Mouse (Mus musculus) CD4-positive naive resting alpha-beta T cell, adult 57 days (primary cell): ENCODE data around the gene Cdx2. TPM values are rescaled to one million over a fixed set of nuclear protein-coding genes. Genes with fewer than 3 reads are reported as not detected.

ENCODE experiments used
- total RNA-seq: library from RNA; stranded (reverse); gene quantifications from one replicate; pipeline ENCODE4 v1.2.4, GENCODE M21; 2023

Cdx2 gene
- total RNA-seq, result not detected

GRCm38 (mm10) chr5:147306638-147307397, at the start of gene Cdx2:
TSS of gene Cdx2 (minus strand) at chr5:147307270.

GRCm38 (mm10) chr5:147322183-147322582, 15.1 kb upstream of the Cdx2 start, which contains the start of gene Urad:
TSS of gene Urad (minus strand) at chr5:147322440.

GRCm38 (mm10) chr5:147269926-147270672, 37.0 kb downstream of the Cdx2 start, which contains the start of gene Pdx1:
TSS of gene Pdx1 (plus strand) at chr5:147269959.

Other genes starting within 250 kb of the Cdx2 start
- 20.9 TPM for gene Lnx2, start 230.7 kb downstream of the Cdx2 start, total RNA-seq
- gene Polr1d, start 230.2 kb downstream of the Cdx2 start, total RNA-seq, result 130 TPM
- gene Gsx1, start 118.6 kb downstream of the Cdx2 start, total RNA-seq, result not detected
- gene Pdx1, start 37.3 kb downstream of the Cdx2 start, total RNA-seq, result not detected
- not detected for gene Urad, start 15.2 kb upstream of the Cdx2 start, total RNA-seq
- 0.80 TPM for gene Flt3, start 93.2 kb upstream of the Cdx2 start, total RNA-seq
- gene Pan3, start 122.9 kb upstream of the Cdx2 start, total RNA-seq, result 364 TPM